In the genomic region with DNA sequence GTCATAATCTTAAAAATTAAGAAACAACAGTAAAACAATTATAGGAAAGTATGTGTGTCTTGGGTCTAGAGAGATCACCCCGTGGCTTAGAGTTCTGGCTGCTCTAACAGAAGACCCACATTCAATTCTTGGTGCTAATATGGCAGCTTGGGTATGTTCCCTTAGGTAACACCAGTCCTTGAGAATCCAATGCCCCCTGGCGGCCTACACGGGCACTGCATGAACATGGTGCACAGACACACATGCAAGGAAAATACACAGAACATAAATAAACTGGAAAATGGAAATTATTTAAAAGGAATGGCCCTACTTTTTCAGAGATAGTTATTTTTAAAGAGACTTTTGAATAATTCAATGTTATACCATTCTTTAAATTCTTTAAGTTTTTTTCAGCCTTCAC, we compare ENCODE assay signal across 12 mouse cellular contexts. TPM values are rescaled to one million over a fixed set of nuclear protein-coding genes. Genes with fewer than 3 reads are reported as not detected.
A peak's percentile ranks its signal among the peaks of the same experiment; 100 is the strongest.
DNase-seq lines count a peak whose midpoint lies in the region; ATAC-seq lines count a peak whose summit lies in the region.
"Had no signal": no experiment of that assay in that cellular context is flagged by ENCODE, and none has a peak within 500 bp of the region (broad histone marks: within the 10 kb centered on the region; RNA-seq: fewer than 3 reads in every experiment).

No protein-coding gene starts in this region.

- H3K36me3 ChIP-seq in hindbrain, embryonic 11.5 days (ENCODE audit: control insufficient read depth, insufficient read depth, low read length): no peaks in the 10 kb centered on the region
- H3K36me3 ChIP-seq in hindbrain, embryonic 13.5 days: no peaks in the 10 kb centered on the region
- H3K36me3 ChIP-seq in embryonic facial prominence, embryonic 10.5 days (replicated peaks): no peaks in the 10 kb centered on the region
- H3K36me3 ChIP-seq: embryonic facial prominence, embryonic 12.5 days; stomach, embryonic 15.5 days had no signal

- 79% methylated on average over 3 of the region's 3 CpGs for WGBS in hindbrain, embryonic 11.5 days
- WGBS in hindbrain, embryonic 13.5 days: 68% methylated on average over 3 of the region's 3 CpGs
- WGBS in embryonic facial prominence, embryonic 10.5 days: 80% methylated on average over 3 of the region's 3 CpGs

- DNase-seq in hindbrain, embryonic 11.5 days (ENCODE audit: low spot score): peak; percentile 2
- peak; percentile 38 for DNase-seq in testis, postnatal 10 days (ENCODE audit: low spot score)
- DNase-seq in testis, postnatal 14 days (ENCODE audit: low spot score): no peak
- peak; percentile 9 for DNase-seq in embryonic facial prominence, embryonic 10.5 days (ENCODE audit: low spot score)
- DNase-seq in thymus, postnatal 36 days: peak; percentile 5 to 22
- no peak for DNase-seq in urinary bladder, adult 2 months (ENCODE audit: low spot score)
- no peak for DNase-seq in kidney, adult 8-10 months
- DNase-seq: kidney, postnatal 10 days had no signal

- H3K9me3 ChIP-seq in hindbrain, embryonic 11.5 days (ENCODE audit: control insufficient read depth, low read length): no peaks in the 10 kb centered on the region
- H3K9me3 ChIP-seq in hindbrain, embryonic 13.5 days: no peaks in the 10 kb centered on the region
- H3K9me3 ChIP-seq in embryonic facial prominence, embryonic 10.5 days: no peaks in the 10 kb centered on the region
- H3K9me3 ChIP-seq: embryonic facial prominence, embryonic 12.5 days; stomach, embryonic 15.5 days had no signal

- no peak overlapping the region for H3K27ac ChIP-seq in hindbrain, embryonic 11.5 days (ENCODE audit: low read depth, low read length)
- no peak overlapping the region for H3K27ac ChIP-seq in hindbrain, embryonic 13.5 days
- H3K27ac ChIP-seq in embryonic facial prominence, embryonic 10.5 days (replicated peaks): no peak overlapping the region
- H3K27ac ChIP-seq: embryonic facial prominence, embryonic 12.5 days; stomach, embryonic 15.5 days had no signal

- no peak overlapping the region for H3K9ac ChIP-seq in hindbrain, embryonic 11.5 days (ENCODE audit: low read depth, low read length)
- H3K9ac ChIP-seq in hindbrain, embryonic 13.5 days: no peak overlapping the region
- H3K9ac ChIP-seq: embryonic facial prominence, embryonic 12.5 days; stomach, embryonic 15.5 days had no signal

- no peak overlapping the region for H3K4me2 ChIP-seq in hindbrain, embryonic 11.5 days (replicated peaks; ENCODE audit: low read depth, low read length)
- no peak overlapping the region for H3K4me2 ChIP-seq in hindbrain, embryonic 13.5 days
- H3K4me2 ChIP-seq: embryonic facial prominence, embryonic 12.5 days; stomach, embryonic 15.5 days had no signal

- H3K27me3 ChIP-seq in hindbrain, embryonic 11.5 days (ENCODE audit: control insufficient read depth, insufficient read depth, low read length): no peaks in the 10 kb centered on the region
- H3K27me3 ChIP-seq in hindbrain, embryonic 13.5 days: no peaks in the 10 kb centered on the region
- no peaks in the 10 kb centered on the region for H3K27me3 ChIP-seq in embryonic facial prominence, embryonic 10.5 days (replicated peaks; ENCODE audit: low read depth, poor library complexity, severe bottlenecking)
- H3K27me3 ChIP-seq: embryonic facial prominence, embryonic 12.5 days; stomach, embryonic 15.5 days had no signal

- H3K4me3 ChIP-seq in hindbrain, embryonic 11.5 days (ENCODE audit: low read depth, low read length): no peak overlapping the region
- H3K4me3 ChIP-seq in hindbrain, embryonic 13.5 days: no peak overlapping the region
- H3K4me3 ChIP-seq in embryonic facial prominence, embryonic 10.5 days: no peak overlapping the region
- H3K4me3 ChIP-seq: embryonic facial prominence, embryonic 12.5 days; stomach, embryonic 15.5 days had no signal

- no peaks in the 10 kb centered on the region for H3K4me1 ChIP-seq in hindbrain, embryonic 11.5 days (replicated peaks; ENCODE audit: control insufficient read depth, insufficient read depth, low read length)
- H3K4me1 ChIP-seq in hindbrain, embryonic 13.5 days (replicated peaks): no peaks in the 10 kb centered on the region
- no peaks in the 10 kb centered on the region for H3K4me1 ChIP-seq in embryonic facial prominence, embryonic 10.5 days
- H3K4me1 ChIP-seq: embryonic facial prominence, embryonic 12.5 days; stomach, embryonic 15.5 days had no signal

- ATAC-seq in hindbrain, embryonic 11.5 days (ENCODE audit: low FRiP score): no peak
- no peak for ATAC-seq in hindbrain, embryonic 13.5 days (ENCODE audit: low FRiP score)
- ATAC-seq: activated CD4-positive, CD25-positive, alpha-beta regulatory T cell, adult 4 months had no signal

RNA-seq across cellular contexts. Expression of gene Kctd12b, which starts 55.6 kb away (rescaled TPM):
- polyA plus RNA-seq in hindbrain, embryonic 11.5 days (2014; fragmentation: Nextera tagmentation; extraction: Ambion mirVana): 3.9 and 4.7 TPM in 2 replicates
- 3.3 and 3.6 TPM in 2 replicates for polyA plus RNA-seq in hindbrain, embryonic 13.5 days (2015; fragmentation: Nextera tagmentation; extraction: Ambion mirVana)
- polyA plus RNA-seq in embryonic facial prominence, embryonic 10.5 days (2016; fragmentation: Nextera tagmentation; extraction: Ambion mirVana): 6.2 and 6.9 TPM in 2 replicates
- polyA plus RNA-seq in urinary bladder, adult 2 months (2012; rRNA removed): 9.7 and 11.4 TPM in 2 replicates

Comparison
In these comparisons a context has a peak if more than half of its experiments do, and no peak if none do; other contexts are left out.
1. DNase-seq: peak in hindbrain, embryonic 11.5 days (single experiment), testis, postnatal 10 days (single experiment), embryonic facial prominence, embryonic 10.5 days (single experiment) and thymus, postnatal 36 days (2 of 2); none in testis, postnatal 14 days (single experiment), urinary bladder, adult 2 months (single experiment) and kidney, adult 8-10 months (0 of 2).